Mouse (Mus musculus) gastrocnemius, adult 2 months (tissue): ENCODE measurements around the gene Insm2. TPM values are rescaled to one million over a fixed set of nuclear protein-coding genes. Genes with fewer than 3 reads are reported as not detected.

Experiments
- DNase-seq: peaks from one replicate; pipeline ENCODE4 v3.0.0; 2022
- H3K27ac ChIP-seq: fragments of 200-600 bp; 2 replicates; pipeline ENCODE4 v1.8.1; 2022; ENCODE audit warnings: mild to moderate bottlenecking
- H3K4me3 ChIP-seq: fragments of 200-600 bp; 2 replicates; pipeline ENCODE4 v1.8.1; 2022; ENCODE audit warnings: mild to moderate bottlenecking, moderate library complexity
- CTCF ChIP-seq: fragments of 200-600 bp; IDR thresholded peaks from 2 replicates; pipeline ENCODE4 v1.8.1; 2022; ENCODE audit warnings: antibody characterized with exemption, mild to moderate bottlenecking, moderate library complexity
- intact Hi-C: fragments of 180-260 bp; cut with DNase I; formaldehyde crosslinking; loops from one replicate; pipeline ENCODE4 v1.15.1; 2025
- total RNA-seq, 2 experiments: library from RNA; stranded (reverse); gene quantifications; 2 replicates each; pipeline ENCODE4 v1.2.3; 2021

The Insm2 gene
- total RNA-seq, 2 experiments from 2014 or later, result not detected

DNA sequence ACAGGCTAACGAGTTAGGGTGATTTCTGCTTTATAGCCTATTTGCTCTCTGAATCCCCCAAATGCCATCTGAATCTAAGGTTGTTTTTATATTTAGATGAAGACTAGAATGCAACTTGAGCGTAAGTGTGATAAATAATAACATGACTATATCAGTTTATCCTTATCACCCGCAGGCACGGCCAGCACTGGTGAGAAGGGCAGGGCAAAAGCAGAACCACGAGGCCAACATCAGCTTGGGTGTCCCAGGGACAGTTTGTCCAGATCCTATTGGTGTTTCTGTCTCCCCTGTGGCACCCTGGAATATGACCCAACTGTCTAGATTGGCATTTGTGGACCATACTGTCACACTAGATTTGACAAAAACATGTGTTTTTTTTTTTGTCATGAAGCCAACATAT is 24.0 kb downstream of the Insm2 start:
- no peak for DNase-seq
- intact Hi-C loops, result no loop called here
- TF ChIP-seq CTCF, result no peak
- Histone ChIP-seq H3K4me3 (no peak overlapping the region), H3K27ac (no peak overlapping the region)

GRCm38 (mm10) chr12:55626711-55627110 is 27.5 kb downstream of the Insm2 start:
- no peak for DNase-seq
- intact Hi-C loops, result no loop called here
- peak; percentile 21; the same call in 1 of the 2 replicates for TF ChIP-seq CTCF
- Histone ChIP-seq H3K27ac (no peak overlapping the region), H3K4me3 (no peak overlapping the region)

DNA sequence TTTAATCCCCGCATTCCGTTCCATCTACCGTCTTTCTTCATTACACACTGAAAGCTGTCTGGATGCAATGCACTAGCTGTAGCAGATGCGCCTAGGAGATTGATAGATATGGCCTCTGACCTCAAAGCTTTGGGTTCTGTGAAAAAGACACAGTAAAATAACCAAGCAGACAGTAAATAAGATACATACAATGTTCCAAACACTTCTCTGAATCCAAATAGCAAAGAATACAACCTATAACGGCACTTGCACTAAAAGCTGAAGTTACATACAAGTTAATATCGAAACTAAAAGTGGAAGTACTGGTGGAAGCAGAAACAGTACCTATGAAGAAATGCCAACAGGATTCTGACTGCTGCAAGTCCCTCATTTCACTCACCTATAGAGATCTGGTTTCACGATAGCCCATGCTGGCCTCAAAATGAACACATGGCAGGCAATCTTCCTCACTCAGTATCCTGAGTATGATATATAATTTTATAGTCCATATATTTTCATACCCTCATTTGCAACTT is 48.8 kb downstream of the Insm2 start:
- no peak for DNase-seq
- no peak overlapping the region for H3K27ac ChIP-seq
- H3K4me3 ChIP-seq, result no peak overlapping the region
- intact Hi-C loops, result no loop called here
- TF ChIP-seq CTCF, result no peak

Other genes with a start within 250 kb of the Insm2 start
- gene Psma6, start 215.2 kb upstream of the Insm2 start, total RNA-seq, result 100 to 1,000 TPM; 165 to 168 TPM
- 10 to 100 TPM; 26.3 to 66.2 TPM for gene Nfkbia, start 106.8 kb upstream of the Insm2 start, total RNA-seq
- gene Aldoart2, start 34.2 kb upstream of the Insm2 start, total RNA-seq, result under 1 TPM; 0.28 to 0.38 TPM
- 10 to 100 TPM; 37.7 to 44.1 TPM for gene Ralgapa1, start 221.7 kb downstream of the Insm2 start, total RNA-seq
- gene Brms1l, start 236.9 kb downstream of the Insm2 start, total RNA-seq, result 10 to 100 TPM; 17.9 to 22.7 TPM